Mouse (Mus musculus) urinary bladder, adult 2 months (tissue): Measurements from ENCODE around the gene Fam110a. TPM values are rescaled to one million over a fixed set of nuclear protein-coding genes. Genes with fewer than 3 reads are reported as not detected.

ENCODE experiments used
- DNase-seq: peaks from one replicate; pipeline ENCODE4 v3.0.0; 2022; ENCODE audit warnings: low spot score
- polyA plus RNA-seq: library from polyadenylated mRNA; depleted of rRNA; stranded (reverse); fragments of >200 nt; gene quantifications from 2 replicates; pipeline ENCODE4 v1.2.3, GENCODE M21; 2012; rRNA removed

Fam110a gene
- polyA plus RNA-seq, 1 experiment, result 20.0 TPM

- DNase-seq, result no peak
Measured at GRCm38 (mm10) chr2:151937893-151938292, 42.1 kb downstream of the Fam110a start.

- DNase-seq, result peak; percentile 71
Measured at GRCm38 (mm10) chr2:151930389-151931074, 49.5 kb downstream of the Fam110a start.

GRCm38 (mm10) chr2:151927103-151927502 lies 52.9 kb downstream of the Fam110a start:
- DNase-seq, result no peak

- DNase-seq, result no peak
Measured at GRCm38 (mm10) chr2:151925715-151926114, 54.3 kb downstream of the Fam110a start.

GRCm38 (mm10) chr2:151924276-151924675 lies 55.7 kb downstream of the Fam110a start:
- no peak for DNase-seq

GRCm38 (mm10) chr2:151921596-151921995 lies 58.4 kb downstream of the Fam110a start:
- no peak for DNase-seq

GRCm38 (mm10) chr2:151921068-151921467 lies 59.0 kb downstream of the Fam110a start:
- DNase-seq, result no peak

Other genes with a start within 250 kb of the Fam110a start
- gene Psmf1, start 236.0 kb downstream of the Fam110a start, polyA plus RNA-seq, result 30.3 and 32.5 TPM in 2 replicates
- not detected in 2 replicates for gene Rspo4, start 137.3 kb downstream of the Fam110a start, polyA plus RNA-seq
- 2.6 and 2.8 TPM in 2 replicates for gene Angpt4, start 69.0 kb downstream of the Fam110a start, polyA plus RNA-seq
- 34.0 and 37.1 TPM in 2 replicates for gene Slc52a3, start 16.3 kb upstream of the Fam110a start, polyA plus RNA-seq
- 0.01 TPM in 1 of 2 replicates, not detected in the other for gene Scrt2, start 101.3 kb upstream of the Fam110a start, polyA plus RNA-seq
- gene Srxn1, start 125.3 kb upstream of the Fam110a start, polyA plus RNA-seq, result 44.9 and 46.3 TPM in 2 replicates
- gene Tcf15, start 163.3 kb upstream of the Fam110a start, polyA plus RNA-seq, result 2.3 and 2.8 TPM in 2 replicates
- 53.8 and 58.6 TPM in 2 replicates for gene Csnk2a1, start 246.6 kb upstream of the Fam110a start, polyA plus RNA-seq